Mouse (Mus musculus): ENCODE results near the gene Pkd2. TPM values are rescaled to one million over a fixed set of nuclear protein-coding genes. Genes with fewer than 3 reads are reported as not detected.

The Pkd2 gene
- total and polyA plus RNA-seq, 2 experiments, result 5.7 to 11.2 TPM

- WGBS, result 52% methylated on average over 5 of the region's 5 CpGs
- Histone ChIP-seq H3K27ac (replicated peaks; ENCODE audit: insufficient read depth, low read depth, low read length) (no peak overlapping the region), H3K4me3 (ENCODE audit: insufficient read depth, low read depth, low read length) (no peak overlapping the region), H3K4me1 (ENCODE audit: control insufficient read depth, insufficient read depth, low read length) (no peaks in the 10 kb centered on the region), H3K9ac (ENCODE audit: low read depth, low read length) (no peak overlapping the region), H3K27me3 (ENCODE audit: control insufficient read depth, insufficient read depth, low read length) (no peaks in the 10 kb centered on the region), H3K79me2 (ENCODE audit: control insufficient read depth, insufficient read depth, low read length) (no peaks in the 10 kb centered on the region), H3K36me3 (ENCODE audit: control insufficient read depth, insufficient read depth, low read length) (peaks cover 45% of the 10 kb centered on the region)
- TF ChIP-seq CTCF (IDR thresholded peaks at IDR 0.05; ENCODE audit: low read depth, low read length), result no peak
- DNase-seq (ENCODE audit: extremely low read depth, low read depth, low spot score), result no peak
Observed at GRCm38 (mm10) chr5:104491561-104491960, 32.3 kb downstream of the Pkd2 start.

- 70% methylated on average over 2 of the region's 2 CpGs for WGBS
- TF ChIP-seq CTCF (IDR thresholded peaks at IDR 0.05; ENCODE audit: low read depth, low read length), result no peak
- TF ChIP-seq POLR2A (IDR thresholded peaks at IDR 0.05; ENCODE audit: extremely low read depth, insufficient read depth, low read length), result no peak
- Histone ChIP-seq H3K36me3 (ENCODE audit: control insufficient read depth, insufficient read depth, low read length) (peaks cover 14% of the 10 kb centered on the region), H3K27ac (replicated peaks; ENCODE audit: insufficient read depth, low read depth, low read length) (no peak overlapping the region), H3K4me3 (ENCODE audit: insufficient read depth, low read depth, low read length) (no peak overlapping the region), H3K27me3 (ENCODE audit: control insufficient read depth, insufficient read depth, low read length) (no peaks in the 10 kb centered on the region), H3K9ac (ENCODE audit: low read depth, low read length) (no peak overlapping the region), H3K79me2 (ENCODE audit: control insufficient read depth, insufficient read depth, low read length) (no peaks in the 10 kb centered on the region; the same call in 1 of the 2 replicates), H3K4me1 (ENCODE audit: control insufficient read depth, insufficient read depth, low read length) (peaks cover 2% of the 10 kb centered on the region; the same call in 1 of the 2 replicates)
- peak; percentile 50 for DNase-seq (ENCODE audit: extremely low read depth, low read depth, low spot score)
Observed at GRCm38 (mm10) chr5:104504883-104505282, 45.6 kb downstream of the Pkd2 start.

DNA sequence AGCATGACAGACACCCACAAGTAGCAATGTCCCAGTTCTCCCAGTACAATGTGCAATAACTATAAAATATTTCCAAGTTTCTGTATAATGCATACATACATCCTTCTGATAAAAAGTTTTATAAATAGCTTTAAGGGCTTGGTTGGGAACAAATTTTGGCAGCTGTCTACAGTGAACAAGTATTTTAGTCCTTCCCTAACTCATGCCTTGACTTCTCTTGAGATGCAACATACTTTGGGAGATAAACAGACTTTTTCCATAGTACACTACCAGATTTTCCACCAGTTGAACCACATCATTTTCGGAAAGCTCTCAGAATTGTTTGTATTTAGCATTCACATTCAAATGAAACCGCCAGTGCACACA, 48.6 kb downstream of the Pkd2 start:
- no peak for TF ChIP-seq POLR2A (IDR thresholded peaks at IDR 0.05; ENCODE audit: extremely low read depth, insufficient read depth, low read length)
- Histone ChIP-seq H3K9ac (ENCODE audit: low read depth, low read length) (no peak overlapping the region), H3K36me3 (ENCODE audit: control insufficient read depth, insufficient read depth, low read length) (peaks cover 9% of the 10 kb centered on the region), H3K4me1 (ENCODE audit: control insufficient read depth, insufficient read depth, low read length) (peaks cover 7% of the 10 kb centered on the region), H3K27ac (replicated peaks; ENCODE audit: insufficient read depth, low read depth, low read length) (no peak overlapping the region), H3K4me3 (ENCODE audit: insufficient read depth, low read depth, low read length) (peak overlapping the region; percentile 80), H3K27me3 (ENCODE audit: control insufficient read depth, insufficient read depth, low read length) (no peaks in the 10 kb centered on the region), H3K79me2 (ENCODE audit: control insufficient read depth, insufficient read depth, low read length) (peaks cover 5% of the 10 kb centered on the region)
- WGBS, result 5% methylated on average over 2 of the region's 2 CpGs
- DNase-seq (ENCODE audit: extremely low read depth, low read depth, low spot score), result no peak

DNA sequence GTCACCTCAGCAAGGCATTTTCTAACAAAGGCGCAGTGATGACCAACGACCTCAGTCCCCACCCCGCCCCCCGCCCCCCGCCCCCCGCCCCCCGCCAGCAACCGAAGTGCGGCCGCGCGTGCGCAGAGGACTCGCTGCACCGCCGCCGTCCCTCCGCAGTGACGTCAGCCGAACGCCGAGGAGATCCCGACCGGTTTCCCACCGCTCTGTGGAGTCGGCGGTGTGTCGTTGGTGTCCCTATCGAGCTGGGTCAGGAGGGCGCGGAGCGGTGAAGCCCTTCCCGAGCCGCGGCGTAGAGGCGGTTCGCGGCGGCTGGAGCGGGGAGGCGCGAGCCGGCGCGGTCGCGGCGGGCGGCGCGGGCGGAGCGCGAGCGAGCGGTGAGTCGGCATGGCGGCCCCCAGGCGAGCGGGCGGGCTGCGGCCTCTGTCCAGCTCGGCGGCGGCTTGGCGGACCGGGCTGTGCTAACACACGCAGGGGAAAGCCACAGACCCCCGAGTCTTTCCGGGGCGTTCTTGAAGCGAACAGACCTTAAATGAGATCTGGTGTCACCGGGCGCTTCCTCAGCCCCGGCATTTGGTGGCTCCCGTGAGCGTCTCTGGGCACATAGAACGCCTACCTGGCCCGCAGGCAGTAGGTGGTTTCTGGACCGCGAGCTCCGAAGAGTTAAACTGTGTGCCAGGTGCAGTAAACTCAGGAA, 49.1 kb downstream of the Pkd2 start, which contains the start of gene BC005561:
Gene BC005561, plus strand, starts transcription at position 158 of the 697 bp plus-strand sequence.
- Histone ChIP-seq H3K79me2 (ENCODE audit: control insufficient read depth, insufficient read depth, low read length) (peaks cover 5% of the 10 kb centered on the region), H3K36me3 (ENCODE audit: control insufficient read depth, insufficient read depth, low read length) (peaks cover 7% of the 10 kb centered on the region), H3K4me1 (ENCODE audit: control insufficient read depth, insufficient read depth, low read length) (peaks cover 7% of the 10 kb centered on the region), H3K4me3 (ENCODE audit: insufficient read depth, low read depth, low read length) (peak within 1 kb of the TSS; percentile 80), H3K27ac (replicated peaks; ENCODE audit: insufficient read depth, low read depth, low read length) (peak within 1 kb of the TSS; percentile 78), H3K9ac (ENCODE audit: low read depth, low read length) (peak within 1 kb of the TSS; percentile 97), H3K27me3 (ENCODE audit: control insufficient read depth, insufficient read depth, low read length) (no peaks in the 10 kb centered on the region)
- TF ChIP-seq POLR2A (IDR thresholded peaks at IDR 0.05; ENCODE audit: extremely low read depth, insufficient read depth, low read length) (peak; percentile 65), CTCF (IDR thresholded peaks at IDR 0.05; ENCODE audit: low read depth, low read length) (no peak)
- DNase-seq (ENCODE audit: extremely low read depth, low read depth, low spot score), result peak; percentile 65
- 1% methylated on average over 83 of the region's 83 CpGs for WGBS

GRCm38 (mm10) chr5:104511211-104511610, 52.0 kb downstream of the Pkd2 start:
- 43% methylated on average over 3 of the region's 3 CpGs for WGBS

GRCm38 (mm10) chr5:104538612-104539011, 79.4 kb downstream of the Pkd2 start:
- Histone ChIP-seq H3K36me3 (ENCODE audit: control insufficient read depth, insufficient read depth, low read length) (peaks cover 39% of the 10 kb centered on the region), H3K9ac (ENCODE audit: low read depth, low read length) (no peak overlapping the region), H3K27me3 (ENCODE audit: control insufficient read depth, insufficient read depth, low read length) (no peaks in the 10 kb centered on the region), H3K27ac (replicated peaks; ENCODE audit: insufficient read depth, low read depth, low read length) (no peak overlapping the region), H3K79me2 (ENCODE audit: control insufficient read depth, insufficient read depth, low read length) (no peaks in the 10 kb centered on the region), H3K4me1 (ENCODE audit: control insufficient read depth, insufficient read depth, low read length) (no peaks in the 10 kb centered on the region), H3K4me3 (ENCODE audit: insufficient read depth, low read depth, low read length) (no peak overlapping the region)
- 100% methylated on average over 1 of the region's 1 CpGs for WGBS
- TF ChIP-seq POLR2A (IDR thresholded peaks at IDR 0.05; ENCODE audit: extremely low read depth, insufficient read depth, low read length) (no peak), CTCF (IDR thresholded peaks at IDR 0.05; ENCODE audit: low read depth, low read length) (no peak)
- peak; percentile 25 for DNase-seq (ENCODE audit: extremely low read depth, low read depth, low spot score)

More at GRCm38 (mm10) chr5:104511211-104511610, 52.0 kb downstream of the Pkd2 start:
- Histone ChIP-seq H3K27me3 (ENCODE audit: control insufficient read depth, insufficient read depth, low read length) (no peaks in the 10 kb centered on the region), H3K4me1 (ENCODE audit: control insufficient read depth, insufficient read depth, low read length) (peaks cover 7% of the 10 kb centered on the region), H3K27ac (replicated peaks; ENCODE audit: insufficient read depth, low read depth, low read length) (no peak overlapping the region), H3K4me3 (ENCODE audit: insufficient read depth, low read depth, low read length) (no peak overlapping the region), H3K79me2 (ENCODE audit: control insufficient read depth, insufficient read depth, low read length) (peaks cover 5% of the 10 kb centered on the region), H3K36me3 (ENCODE audit: control insufficient read depth, insufficient read depth, low read length) (peaks cover 19% of the 10 kb centered on the region), H3K9ac (ENCODE audit: low read depth, low read length) (no peak overlapping the region)
- TF ChIP-seq CTCF (IDR thresholded peaks at IDR 0.05; ENCODE audit: low read depth, low read length) (no peak), POLR2A (IDR thresholded peaks at IDR 0.05; ENCODE audit: extremely low read depth, insufficient read depth, low read length) (no peak)
- DNase-seq (ENCODE audit: extremely low read depth, low read depth, low spot score), result peak; percentile 80
